Mouse (Mus musculus) G1E (cell line): ENCODE measurements around the gene Cct3.
"Not testable (repeated sequence)": the region's sequence is repeated elsewhere in the genome, so short reads cannot be mapped to it uniquely, and the experiment has no call there.

ENCODE experiments used
- CTCF ChIP-seq: IDR thresholded peaks from 2 replicates; pipeline ENCODE4 v1.5.1; 2012; ENCODE audit warnings: low read depth, low read length, inconsistent platforms, mixed read lengths
- GATA1 ChIP-seq: IDR thresholded peaks from 2 replicates; pipeline ENCODE4 v1.6.1; 2012; ENCODE audit warnings: borderline replicate concordance, low read length, inconsistent platforms, mixed read lengths
- GATA2 ChIP-seq: IDR thresholded peaks from 2 replicates; pipeline ENCODE4 v1.6.1; 2012; ENCODE audit warnings: low read depth, low read length, inconsistent platforms, borderline replicate concordance
- POLR2AphosphoS5 ChIP-seq: IDR thresholded peaks from 2 replicates; pipeline ENCODE4 v1.6.1; 2012; ENCODE audit warnings: low read depth, low read length, inconsistent platforms; ENCODE audit not compliant: insufficient replicate concordance
- TAL1 ChIP-seq: conservative IDR thresholded peaks from 2 replicates; pipeline ENCODE4 v1.6.1; 2012; ENCODE audit warnings: low read depth, low read length, inconsistent platforms, mixed read lengths

GRCm38 (mm10) chr3:88366830-88367428, 70.0 kb downstream of the Cct3 start:
- TF ChIP-seq CTCF, GATA2, GATA1, TAL1, POLR2AphosphoS5: not testable (repeated sequence)
